Mouse (Mus musculus): Measurements from ENCODE around the gene Gas7. TPM values are rescaled to one million over a fixed set of nuclear protein-coding genes. Genes with fewer than 3 reads are reported as not detected.

Gas7 gene
- total RNA-seq, 2 experiments from 2014 or later, result 7.5 to 9.0 TPM

DNA sequence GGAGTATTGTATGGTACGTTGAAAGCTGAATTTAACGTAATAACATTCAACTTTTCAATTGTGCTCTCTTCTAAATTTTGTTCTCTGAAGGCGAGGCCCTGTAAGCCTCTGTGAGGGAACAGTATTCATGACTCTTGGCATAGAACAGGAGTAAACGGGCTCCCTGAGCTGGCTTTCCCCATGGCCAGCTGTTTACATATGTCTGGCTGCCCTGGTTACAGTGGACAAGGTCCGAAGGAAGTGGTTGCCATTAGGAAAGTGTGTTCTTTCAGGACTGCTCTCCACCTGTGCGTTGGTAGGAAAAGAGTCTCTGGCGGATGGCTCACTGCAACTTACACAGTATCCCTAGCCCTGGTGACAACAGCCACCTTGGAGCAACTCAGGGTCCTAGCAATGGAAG lies 171.9 kb downstream of the Gas7 start:
- no peak for DNase-seq

DNA sequence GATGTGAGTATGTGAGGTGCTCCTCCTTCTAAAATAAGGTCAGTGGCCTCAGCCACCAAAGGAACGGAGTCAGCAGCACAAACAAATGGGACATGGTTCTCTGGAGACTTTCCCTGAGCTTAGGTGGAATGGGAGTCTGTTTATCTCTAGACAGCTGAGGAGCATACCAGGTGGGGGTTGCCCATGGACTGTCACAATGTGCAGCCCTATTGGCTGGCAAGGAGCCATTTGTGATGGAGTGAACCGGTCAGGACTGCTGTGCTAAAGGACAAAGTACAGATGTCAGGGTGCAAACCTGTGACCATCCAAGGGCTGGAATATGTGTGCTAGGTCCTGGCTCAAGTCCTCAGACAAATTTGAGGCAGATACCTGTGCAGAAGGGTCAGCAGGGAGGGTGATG lies 173.3 kb downstream of the Gas7 start:
- DNase-seq, result no peak

DNA sequence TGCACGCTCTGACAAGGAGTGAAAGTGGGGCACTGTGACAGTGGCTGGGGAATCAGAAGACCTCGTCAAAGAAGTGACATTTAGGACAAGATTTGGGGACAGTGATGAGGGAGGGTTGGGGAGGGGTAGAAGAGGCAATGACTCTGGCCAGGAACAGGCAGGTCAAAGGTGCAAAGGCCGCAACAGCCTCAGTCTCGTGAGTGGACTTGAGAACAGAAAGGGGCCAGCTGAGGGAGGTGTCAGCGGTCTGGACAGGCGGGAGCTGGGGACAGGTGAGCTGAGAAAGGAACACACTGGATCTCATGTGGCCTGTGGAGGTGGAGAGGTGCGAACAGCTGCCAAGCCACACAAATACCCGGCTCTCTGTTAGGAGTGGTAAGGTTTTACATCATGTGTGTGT lies 177.7 kb downstream of the Gas7 start:
- DNase-seq, result no peak

DNA sequence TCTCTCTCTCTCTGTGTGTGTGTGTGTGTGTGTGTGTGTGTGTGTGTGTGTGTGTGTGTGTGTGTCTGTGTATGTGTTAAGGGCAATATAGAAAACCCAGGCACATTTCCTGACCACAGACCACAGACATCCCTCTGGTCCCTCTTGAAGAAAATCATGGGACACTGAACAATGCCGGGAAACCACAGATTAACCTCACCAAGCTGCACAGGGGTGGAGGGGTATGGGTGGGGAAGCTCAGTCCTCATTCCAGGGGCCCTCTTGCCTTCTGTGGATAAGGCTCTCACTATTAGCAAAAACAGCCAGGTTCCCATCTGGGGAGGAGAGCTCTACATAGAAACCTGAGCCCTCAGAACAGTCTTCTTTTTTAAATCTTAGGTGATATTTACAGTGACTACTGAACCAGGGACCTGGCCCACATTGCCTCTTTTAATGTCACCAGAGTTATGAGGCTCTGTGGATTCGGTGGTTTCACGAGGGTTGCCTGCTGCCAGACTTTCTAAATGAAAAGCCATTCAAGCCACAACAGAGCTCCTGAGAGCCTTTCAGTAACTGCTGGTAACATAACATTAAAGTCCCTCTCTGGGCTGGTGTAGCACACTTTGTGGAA lies 178.5 kb downstream of the Gas7 start:
- DNase-seq, result no peak

DNA sequence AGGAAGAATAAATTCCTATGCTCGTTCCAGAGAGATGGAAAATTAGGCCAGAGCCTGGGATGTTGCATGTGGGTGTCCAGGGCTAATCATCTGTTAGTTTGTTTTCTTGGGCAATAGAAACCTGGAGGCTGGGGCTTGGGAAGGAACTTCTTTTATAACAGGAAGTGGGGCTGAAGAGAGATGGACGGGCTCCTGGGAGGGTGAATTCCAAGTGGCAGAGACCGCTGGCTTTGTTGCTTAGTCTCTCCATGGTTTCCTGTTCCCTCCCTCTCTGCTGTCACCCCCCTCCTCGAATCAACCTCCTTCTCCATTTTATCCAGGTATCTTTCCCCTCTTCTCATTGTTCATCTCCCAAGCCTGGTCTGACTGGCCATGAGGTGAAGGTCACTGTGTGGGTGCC lies 181.0 kb downstream of the Gas7 start:
- peak in 1 of 2 experiments; percentile 27 for DNase-seq

DNA sequence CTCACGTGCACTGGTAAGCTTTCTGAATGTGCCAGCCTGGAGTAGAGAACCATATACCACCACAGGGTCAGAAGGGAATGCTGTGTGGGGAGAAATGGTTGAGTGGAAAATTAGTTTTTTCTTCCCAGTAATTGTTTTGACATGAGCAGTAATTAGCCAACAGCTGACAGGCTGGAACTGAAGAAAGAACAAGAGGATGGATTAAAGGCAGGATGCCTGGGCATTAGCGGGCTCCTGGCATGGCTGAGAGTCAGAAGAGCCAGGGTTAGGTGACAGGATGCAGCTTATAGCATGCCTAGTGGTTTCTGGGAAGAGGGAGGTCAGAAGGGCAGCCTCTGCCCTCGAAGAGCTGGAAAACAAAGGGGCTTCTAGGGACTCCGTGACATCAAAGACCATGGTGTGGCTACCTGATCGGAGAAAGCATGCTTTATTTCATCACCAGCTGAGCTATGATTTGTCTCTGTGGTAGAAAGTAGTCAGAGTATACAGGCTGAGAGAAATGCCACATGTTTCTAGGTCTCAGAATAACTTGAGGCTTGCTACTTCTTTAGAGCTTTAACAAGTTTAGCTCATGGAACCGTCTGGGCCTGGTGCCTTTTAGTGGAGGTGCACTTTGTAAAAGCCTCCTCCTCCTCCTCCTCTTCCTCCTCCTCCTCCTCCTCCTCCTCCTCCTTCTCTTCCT lies 181.8 kb downstream of the Gas7 start:
- DNase-seq, result no peak

DNA sequence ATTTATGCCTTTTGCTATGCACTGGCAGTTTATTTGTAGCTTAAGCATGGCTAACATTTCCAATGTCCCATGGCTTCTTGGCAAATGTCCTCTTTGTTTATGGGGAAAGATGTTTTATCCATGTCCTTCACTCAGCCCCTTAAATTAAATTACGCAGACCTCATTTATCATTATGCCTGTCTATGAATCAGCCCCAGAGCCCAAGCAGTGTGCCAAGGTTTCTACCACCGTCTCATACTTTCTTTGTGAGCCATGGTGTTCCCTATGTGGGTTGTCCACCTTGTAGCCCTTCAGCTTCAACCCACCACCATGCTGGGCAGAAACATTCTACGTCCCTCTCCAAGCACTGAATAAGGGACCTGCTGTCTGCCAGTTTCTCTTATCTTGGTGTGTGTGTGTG lies 183.2 kb downstream of the Gas7 start:
- no peak for DNase-seq

DNA sequence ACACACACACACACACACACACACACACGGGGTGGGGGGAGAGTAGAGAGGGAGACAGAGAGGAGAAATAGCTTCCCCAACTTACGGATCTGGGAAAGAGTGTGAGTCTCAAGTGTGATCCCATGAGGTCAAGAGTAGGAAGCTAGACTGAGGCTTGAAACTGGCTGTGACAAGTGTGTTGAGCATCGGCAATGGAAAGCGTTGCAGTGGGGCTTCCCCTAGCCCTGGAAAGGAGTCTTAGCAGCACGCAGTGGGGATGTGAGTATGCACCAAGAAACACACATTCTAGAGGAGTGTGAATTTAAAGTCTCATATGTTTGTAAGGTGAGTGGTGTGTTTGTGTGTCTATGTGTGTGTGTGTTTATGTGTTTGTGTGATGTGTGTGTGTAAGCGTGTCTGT lies 185.1 kb downstream of the Gas7 start:
- DNase-seq, result no peak

DNA sequence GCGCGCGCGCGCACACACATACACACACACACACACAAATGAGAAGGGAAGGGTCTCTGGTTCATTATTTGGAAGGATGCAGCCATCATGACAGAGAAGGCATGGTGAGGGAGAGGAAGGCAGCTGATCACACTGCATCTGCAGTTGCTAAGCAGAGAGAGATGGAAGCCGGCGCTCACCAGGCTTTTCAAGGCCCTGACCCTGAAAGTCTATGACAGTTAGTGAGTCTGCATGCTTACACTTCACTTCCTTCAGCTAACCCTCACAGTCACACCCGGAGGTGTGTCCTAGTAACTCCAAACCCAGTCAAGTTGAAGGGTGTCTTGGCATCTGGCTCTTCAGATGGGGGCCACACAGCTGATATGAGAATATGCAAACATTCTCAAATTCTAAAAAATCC lies 187.2 kb downstream of the Gas7 start:
- no peak for DNase-seq

DNA sequence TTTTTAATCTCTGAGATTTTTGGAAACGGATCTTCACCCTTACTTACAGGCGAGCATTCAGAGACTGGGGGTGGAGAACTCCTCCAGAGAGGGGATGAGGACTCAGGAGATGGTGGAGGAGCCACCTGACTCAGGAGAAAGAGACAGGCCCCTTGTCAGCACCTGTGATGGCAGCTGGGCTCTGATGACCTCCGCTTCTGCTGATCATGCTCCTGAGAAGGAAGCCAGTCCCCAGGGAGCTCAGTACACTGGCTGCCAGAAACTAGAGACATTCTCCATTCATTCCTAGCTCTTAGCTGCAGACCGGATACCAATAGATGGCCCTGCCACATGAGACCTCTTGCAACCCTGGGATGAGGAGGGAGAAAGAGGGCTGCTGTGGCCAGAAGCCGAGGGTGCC lies 187.6 kb downstream of the Gas7 start:
- no peak for DNase-seq

DNA sequence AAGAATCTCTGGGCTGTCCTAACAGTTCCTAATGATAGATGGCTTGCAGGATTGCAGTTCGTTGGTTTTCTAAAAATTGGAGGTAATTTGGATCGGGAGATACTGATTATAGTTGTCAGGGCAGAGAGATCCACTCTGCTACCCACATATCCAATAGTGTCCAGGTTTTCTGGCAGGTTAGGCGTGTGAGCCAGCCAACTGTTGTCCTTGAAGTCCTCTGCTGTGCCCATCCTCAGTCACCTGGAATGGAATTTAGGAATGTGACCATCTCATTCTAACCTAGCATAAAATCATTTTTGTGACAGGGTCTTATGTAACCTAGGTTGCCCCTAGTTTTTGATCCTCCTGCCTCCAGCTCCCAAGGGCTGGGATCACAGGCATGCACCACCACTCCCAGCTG lies 188.2 kb downstream of the Gas7 start:
- no peak for DNase-seq

DNA sequence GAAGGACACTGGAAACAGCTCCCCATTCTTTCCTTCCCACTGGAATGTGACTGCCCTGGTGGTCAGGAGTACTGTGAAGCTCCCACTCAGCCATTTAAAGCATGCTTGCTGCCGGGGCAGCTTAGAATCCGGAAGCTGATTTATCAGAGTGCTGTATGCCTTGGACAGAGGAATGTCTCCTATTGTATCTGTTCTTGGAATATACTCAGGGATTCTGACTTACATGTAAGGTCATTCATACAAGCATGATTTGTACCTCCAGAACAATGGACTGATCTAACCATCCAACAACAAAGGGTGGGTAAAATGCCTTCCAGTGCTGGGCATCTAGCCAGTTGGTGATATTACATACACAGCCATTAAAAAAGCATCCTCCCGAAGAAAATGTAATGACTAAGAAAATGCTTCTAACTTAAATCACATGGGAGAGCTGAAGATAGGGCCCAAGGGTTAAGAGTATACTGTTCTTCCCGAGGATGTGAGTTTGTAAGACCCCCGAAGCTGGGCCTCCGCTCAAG lies 189.5 kb downstream of the Gas7 start:
- DNase-seq, result no peak

DNA sequence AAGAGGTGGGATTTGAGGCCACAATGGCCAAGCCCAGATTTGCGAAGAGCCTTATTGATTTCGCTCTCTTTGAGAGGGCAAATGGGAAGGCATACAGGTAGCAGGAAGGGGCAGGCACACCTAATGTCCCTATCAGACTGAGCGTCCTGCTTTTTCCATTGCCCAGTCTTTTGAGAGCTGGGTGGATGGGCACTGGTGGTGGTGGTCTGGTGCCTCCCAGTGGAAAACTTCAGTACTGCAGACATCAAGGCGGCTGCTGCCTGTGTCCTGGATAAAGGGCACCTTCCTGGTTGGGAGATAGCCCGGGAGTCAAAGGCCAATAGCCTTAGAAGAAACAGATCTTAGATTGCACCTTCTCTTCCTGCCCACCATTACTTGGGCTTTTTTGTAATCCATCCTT lies 192.5 kb downstream of the Gas7 start:
- DNase-seq, result peak; percentile 71 to 90

DNA sequence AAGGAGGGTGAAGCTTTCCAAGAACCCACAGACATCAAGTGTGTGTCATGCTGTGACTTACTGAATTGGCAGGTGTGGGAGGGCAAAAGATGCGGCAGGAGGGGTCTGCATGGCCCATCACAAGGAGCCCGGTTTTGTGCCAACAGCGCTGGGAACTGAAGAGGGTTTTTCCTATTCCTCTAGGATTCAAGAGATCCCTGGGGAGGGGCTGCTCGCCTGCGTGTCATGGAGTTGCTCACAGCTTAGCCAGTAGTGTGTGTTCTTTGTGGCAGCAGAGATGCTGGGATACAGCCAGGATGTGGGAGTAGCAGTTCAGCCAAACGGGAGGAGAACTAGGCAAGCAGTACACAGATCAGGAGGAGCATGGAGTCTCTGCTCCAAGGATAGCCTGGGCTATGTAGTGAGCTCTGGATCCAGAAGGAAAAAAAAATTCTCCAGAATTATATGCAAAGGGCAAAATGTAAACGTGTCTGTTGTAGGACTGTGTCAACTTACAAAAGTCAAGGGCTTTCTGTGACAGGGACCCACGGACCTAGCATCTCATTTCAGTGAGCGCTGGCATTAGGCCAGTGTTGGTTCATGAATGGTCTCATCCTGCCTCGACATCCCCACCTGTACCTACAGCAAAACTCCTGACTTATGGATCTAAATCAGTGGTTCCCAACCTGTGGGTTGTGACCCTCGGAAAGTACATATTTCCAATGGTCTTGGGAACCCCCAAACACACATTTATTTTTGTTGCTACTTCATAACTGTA lies 193.6 kb downstream of the Gas7 start:
- peak; percentile 32 to 52 for DNase-seq

DNA sequence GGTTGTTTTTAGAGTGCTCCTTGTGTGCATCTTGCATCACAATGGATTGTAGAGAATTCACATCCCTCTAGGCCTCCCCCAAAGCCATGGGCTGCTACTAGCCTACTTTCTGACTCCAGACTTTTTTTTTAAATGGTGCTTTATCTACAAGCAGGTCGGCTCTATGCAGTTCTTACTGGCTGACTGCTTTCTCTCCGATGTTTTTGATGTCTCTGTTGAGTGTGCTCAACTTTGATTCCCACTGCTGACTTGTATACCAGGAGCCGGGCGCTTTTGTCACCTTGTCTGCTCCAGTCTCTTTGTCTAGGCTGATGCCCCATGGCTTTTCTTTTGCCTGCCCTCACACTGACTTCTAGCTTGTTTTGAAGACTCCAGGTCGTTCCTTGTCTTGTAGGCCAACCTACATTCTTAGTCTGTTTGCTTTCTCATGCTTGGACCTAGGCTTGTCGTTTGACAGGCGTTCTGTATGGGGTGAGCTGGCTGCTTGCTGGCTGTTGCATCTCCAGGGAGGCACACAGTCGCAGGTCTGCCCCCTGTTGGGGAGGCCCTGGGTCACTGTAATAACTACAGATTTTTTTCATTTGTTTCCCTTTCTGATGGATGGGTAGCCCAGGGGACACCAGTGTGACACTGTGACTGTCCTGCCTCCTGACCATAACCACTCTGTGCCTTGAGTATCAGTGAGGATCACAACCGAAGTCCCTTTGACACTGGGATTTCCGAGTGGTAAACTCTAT lies 194.9 kb downstream of the Gas7 start:
- no peak for DNase-seq

DNA sequence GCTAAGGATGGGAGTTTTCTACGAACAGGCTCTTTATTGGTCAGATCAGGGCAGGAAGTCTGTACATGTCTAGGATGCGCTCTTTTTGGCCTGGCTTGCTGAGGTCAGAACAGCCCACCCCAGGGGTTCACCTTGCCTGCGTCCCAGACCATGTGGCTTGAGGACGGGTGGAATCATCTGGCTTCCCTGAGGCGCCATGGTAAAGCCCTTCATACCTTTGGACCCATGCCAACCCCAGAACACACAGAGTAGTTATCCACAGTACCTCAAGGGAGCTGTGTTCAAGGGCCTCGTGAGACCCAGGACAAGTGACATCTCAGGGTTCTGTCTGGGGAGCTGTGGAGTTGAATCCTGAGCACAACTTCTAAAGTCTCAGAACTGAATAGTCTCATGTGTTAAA lies 196.5 kb downstream of the Gas7 start:
- DNase-seq, result no peak

DNA sequence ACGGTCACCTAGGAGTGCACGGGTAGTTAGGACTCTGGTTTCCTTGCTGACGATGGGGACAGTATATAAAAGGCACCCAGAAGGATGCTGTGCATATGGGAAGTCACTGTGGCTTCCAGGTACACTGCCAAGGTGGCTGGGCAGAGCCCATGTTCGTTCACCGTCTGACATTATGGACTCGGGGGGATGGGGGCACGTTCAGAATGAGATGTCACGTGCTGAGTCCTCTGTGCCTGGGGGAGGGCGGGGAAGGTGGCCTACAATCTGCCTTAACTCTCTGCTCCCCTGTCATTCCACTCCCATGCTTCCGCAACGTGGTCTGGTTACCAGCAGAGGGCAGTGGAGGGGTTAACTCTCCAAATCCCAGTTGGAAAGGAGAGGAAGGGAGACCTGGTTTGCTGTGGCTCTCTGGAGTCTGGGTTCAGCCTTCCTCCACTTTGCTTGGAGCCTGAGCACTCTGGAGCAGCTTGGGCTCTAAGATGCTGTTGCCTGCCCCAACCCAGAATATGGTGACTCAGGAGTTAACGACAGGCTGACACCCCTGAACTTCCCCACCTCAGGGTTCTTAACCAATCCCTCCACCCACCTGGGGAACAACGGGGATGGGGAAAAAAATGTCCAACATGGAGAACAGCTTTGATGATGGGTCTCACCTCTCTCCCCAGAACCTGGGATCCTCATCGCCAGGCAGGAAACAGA lies 197.1 kb downstream of the Gas7 start:
- peak in 1 of 2 experiments; percentile 26 for DNase-seq

DNA sequence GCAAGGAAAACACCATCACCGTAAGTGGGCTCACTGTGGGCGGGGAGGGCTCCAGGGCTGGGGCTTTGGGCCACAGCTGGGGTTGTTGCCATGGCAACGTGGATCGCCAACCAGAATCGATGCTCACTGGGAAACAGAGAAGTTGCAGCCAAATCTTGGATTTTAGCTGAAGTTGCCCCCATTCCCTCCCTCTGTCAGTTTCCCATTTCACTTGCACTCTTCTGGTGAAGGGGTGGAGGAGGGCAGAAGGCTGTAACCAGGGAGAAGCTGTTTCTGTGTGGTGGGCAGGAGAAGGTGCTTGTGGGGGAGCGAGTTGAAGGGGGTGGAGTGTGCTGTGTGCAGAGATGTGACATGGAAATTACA lies 197.6 kb downstream of the Gas7 start:
- no peak for DNase-seq

DNA sequence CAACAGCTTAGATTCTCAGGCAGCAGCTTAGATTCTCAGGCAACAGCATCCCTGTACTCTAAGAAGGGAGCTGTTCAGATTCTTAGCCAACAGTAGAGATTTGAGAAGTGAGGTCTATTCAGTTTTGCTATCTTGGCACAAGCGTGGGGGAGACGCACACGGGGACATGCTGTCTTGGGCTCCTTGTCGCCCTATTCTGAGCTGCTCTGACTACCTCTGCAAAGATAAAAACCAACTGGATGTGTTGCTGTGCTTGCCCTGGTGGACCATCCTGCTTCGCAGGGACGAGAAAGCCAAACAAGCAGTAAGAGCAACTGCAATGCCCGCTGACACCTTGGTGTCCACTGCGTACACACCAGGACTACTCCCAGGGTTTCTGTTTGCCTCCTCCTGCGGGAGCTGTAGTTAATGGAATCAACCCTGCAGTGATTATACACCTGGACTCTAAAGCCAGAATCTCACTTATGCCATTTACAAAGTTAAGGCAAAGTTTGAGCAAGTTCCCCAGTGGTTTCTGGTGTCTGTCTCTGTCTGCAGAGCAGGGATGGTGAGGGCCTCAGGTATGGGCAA lies 198.4 kb downstream of the Gas7 start:
- DNase-seq, result no peak

DNA sequence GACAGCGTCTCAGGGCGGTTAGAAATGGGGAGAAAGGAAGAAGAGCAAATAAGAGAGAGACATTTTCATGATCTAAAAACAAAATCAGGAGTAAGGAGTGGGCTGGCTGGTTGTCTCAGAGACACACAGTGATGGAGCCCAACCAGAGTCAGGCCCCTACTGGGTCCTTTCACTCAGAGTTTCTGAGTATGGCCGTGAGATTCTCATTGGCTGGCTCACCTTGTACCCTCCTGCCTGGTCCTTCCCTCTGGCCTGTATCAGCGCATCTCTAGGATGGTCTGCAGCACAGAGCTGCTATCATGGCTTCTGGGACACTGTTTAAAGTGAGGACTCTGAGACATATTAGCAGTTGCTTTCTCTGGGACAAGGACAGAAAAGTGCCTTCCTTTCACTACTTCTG lies 199.3 kb downstream of the Gas7 start:
- DNase-seq, result no peak

DNA sequence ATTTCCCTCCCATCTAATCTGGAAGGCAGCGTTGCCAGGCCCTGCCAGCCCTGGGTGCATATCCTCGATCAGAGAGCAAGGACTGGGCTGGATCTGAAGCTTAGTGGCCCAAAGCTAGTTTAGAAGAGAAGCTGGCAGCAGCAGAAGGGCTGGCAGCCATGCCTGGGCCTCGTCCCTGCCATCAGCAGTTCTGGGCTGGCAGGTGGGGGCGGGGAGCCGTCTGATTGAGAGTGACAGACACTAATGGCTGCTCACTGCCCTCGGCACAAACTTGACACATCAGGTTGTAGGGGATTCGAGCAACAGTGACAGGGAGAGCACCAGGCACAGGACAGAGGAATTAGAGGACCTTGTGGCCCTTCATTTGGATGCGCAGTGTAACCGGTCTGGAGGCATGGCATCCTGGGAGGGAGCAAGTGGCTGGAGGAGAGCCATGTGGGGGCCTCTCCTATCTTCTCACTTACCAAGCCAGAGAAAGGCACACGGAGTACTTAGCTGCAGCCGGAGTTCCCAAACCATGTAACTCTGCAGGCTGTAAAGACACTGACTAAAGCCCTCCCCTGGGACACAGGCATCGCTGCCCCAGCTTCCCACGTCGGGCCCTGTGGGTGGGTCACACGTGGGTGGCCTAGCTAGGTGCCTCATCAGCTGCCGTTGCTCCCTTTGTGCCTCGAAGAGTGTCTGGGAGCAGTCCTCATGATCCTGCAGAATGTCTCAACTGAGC lies 200.2 kb downstream of the Gas7 start:
- DNase-seq, result peak; percentile 27 to 30
